Mouse (Mus musculus): ENCODE results near the gene Cbln1.

The Cbln1 gene

GRCm38 (mm10) chr8:87472271-87473236 is at the start of gene Cbln1:
Gene Cbln1, minus strand, starts transcription at chr8:87472609.
- peak; percentile 95 for DNase-seq (ENCODE audit: extremely low spot score, low spot score)

- no peak for DNase-seq (ENCODE audit: extremely low spot score, low spot score)
Observed at GRCm38 (mm10) chr8:87517132-87517531, 44.7 kb upstream of the Cbln1 start.

- DNase-seq (ENCODE audit: extremely low spot score, low spot score) = no peak
Observed at GRCm38 (mm10) chr8:87513796-87514195, 41.4 kb upstream of the Cbln1 start.

GRCm38 (mm10) chr8:87513350-87513749 is 40.9 kb upstream of the Cbln1 start:
- no peak for DNase-seq (ENCODE audit: extremely low spot score, low spot score)

DNA sequence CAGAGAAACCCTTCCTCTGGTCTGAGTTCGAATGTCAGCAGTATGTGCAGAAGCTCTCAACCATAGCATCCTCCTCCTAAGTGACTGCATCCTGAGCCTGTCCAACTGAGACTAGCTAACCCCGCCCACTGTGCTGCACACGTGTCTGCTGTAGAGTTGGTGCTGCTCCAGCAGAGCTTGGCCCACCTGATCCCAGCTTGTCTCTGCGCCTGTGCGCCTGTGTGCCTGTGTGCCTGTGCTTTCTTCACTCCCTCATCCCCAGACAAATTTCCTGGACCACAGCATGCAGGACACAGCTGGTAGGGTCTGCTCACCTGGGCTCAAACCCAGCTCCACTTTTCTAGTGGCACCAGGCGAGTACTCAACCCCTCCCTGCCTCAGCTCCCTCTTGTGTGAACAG is 40.2 kb upstream of the Cbln1 start:
- no peak for DNase-seq (ENCODE audit: extremely low spot score, low spot score)

- no peak for DNase-seq (ENCODE audit: extremely low spot score, low spot score)
Observed at GRCm38 (mm10) chr8:87507046-87507445, 34.6 kb upstream of the Cbln1 start.

DNA sequence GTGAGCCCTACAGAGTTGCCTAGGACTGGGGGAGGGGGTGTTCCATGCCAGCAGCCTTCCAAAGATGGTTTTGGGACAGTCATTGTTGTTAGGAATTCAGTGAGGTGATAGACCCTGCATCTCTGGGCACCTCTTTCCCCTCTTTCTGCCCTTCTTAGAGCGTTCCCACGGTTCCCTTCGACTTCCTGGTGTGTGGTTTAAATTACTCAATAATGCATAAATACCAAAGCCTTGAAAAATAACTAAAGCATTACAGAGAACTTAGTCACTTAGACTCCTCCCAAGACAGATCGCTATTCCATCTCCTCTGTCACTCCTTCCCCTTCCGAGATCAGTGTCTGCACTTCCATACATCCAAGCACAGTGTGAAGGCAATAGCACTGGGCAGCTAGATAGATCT is 32.0 kb upstream of the Cbln1 start:
- DNase-seq (ENCODE audit: extremely low spot score, low spot score) = no peak

GRCm38 (mm10) chr8:87502684-87503083 is 30.3 kb upstream of the Cbln1 start:
- DNase-seq (ENCODE audit: extremely low spot score, low spot score) = no peak

- DNase-seq (ENCODE audit: extremely low spot score, low spot score) = no peak
Observed at GRCm38 (mm10) chr8:87497641-87498040, 25.2 kb upstream of the Cbln1 start.

- DNase-seq (ENCODE audit: extremely low spot score, low spot score) = no peak
Observed at GRCm38 (mm10) chr8:87496511-87496910, 24.1 kb upstream of the Cbln1 start.

GRCm38 (mm10) chr8:87494862-87495261 is 22.5 kb upstream of the Cbln1 start:
- no peak for DNase-seq (ENCODE audit: extremely low spot score, low spot score)

DNA sequence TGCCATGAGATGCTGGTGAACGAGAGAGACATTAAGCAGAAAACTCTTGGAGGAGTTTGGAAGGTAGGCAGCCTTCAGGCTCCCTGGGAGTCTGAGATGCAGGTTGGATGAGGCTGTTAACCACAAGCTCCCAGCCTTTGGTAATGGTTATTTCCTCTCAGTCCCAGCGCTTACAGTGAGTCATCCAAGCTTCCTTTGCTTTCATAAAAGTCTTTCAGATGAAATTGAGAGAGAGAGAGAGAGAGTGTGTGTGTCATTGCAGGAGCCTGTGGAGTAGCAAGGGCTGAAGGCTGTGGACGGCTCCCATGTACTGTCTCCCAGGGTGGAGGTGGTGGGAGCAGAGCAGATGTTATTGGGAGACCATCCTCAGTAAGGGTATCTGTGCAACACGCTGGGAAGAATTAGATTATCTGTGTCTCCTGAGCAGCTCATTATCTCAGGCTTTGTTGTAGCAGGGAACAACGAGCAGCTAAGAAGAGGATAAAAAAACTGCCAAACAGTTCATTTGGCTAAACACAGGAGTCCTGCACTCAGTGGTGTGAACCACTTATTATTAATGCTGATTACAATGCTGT is 17.5 kb upstream of the Cbln1 start:
- no peak for DNase-seq (ENCODE audit: extremely low spot score, low spot score)

DNA sequence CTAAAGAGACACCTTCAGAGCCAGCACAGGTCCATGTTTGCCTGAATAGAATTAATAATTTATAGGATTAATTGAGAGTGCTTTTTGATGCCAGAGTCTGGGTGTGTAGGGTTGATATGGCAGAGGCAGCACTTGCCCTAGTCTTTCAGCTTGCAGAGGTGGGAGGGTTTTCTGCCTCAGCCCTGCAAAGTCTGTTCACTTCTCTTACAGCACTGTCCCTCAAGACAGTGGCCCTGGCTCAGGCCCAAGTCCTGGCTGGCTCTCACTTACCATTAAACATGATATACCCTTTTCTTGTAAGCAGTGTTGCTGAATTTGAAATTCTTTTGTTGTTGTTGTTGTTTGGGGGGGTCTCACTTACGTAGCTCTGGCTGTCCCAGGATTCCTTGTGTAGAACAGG is 9.0 kb upstream of the Cbln1 start:
- DNase-seq (ENCODE audit: extremely low spot score, low spot score) = no peak

DNA sequence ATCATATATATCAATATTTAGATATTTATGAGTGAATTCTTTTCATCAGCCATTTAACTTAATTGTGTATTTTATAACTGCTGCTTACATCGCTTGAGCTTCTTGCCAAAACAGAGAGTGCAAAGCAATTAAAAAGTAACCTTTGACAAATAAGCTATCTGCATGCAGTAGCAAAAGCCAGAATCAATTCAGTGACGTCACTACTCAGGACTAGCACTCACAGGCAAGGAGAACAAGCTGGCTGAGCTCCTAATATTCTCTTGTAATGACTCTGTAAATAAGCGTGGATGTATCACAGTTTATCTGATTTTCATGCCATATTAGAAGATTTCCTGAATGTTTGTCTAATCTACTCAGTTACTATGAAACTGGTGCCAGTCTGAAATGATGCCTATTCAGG is 5.8 kb upstream of the Cbln1 start:
- no peak for DNase-seq (ENCODE audit: extremely low spot score, low spot score)

DNA sequence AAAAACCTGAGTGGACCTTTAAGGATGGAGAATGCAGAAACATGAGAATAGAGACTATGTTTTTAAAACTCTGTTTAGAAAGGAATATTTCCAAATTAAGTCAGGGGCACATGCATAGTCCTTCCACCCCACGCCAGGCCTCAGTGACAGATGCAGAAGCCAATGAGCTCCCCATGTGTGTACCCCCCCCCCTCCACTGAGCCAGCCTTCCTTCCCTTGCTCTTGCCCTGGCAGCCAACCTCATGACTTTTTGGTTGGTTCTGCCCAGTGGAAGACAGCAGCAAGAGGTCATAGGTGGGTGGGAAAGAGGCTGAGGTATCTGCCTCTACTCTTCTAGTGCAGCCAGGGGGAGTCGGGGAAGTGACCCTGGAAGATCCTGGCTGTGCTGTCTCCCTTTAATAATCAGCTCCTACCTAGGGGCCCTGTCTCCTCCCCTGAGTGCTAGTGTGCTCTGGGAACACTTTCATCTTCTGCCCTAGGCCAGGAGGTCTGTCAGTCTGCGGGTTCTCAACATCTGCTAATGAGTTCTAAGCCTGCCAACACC is 4.8 kb upstream of the Cbln1 start:
- no peak for DNase-seq (ENCODE audit: extremely low spot score, low spot score)

DNA sequence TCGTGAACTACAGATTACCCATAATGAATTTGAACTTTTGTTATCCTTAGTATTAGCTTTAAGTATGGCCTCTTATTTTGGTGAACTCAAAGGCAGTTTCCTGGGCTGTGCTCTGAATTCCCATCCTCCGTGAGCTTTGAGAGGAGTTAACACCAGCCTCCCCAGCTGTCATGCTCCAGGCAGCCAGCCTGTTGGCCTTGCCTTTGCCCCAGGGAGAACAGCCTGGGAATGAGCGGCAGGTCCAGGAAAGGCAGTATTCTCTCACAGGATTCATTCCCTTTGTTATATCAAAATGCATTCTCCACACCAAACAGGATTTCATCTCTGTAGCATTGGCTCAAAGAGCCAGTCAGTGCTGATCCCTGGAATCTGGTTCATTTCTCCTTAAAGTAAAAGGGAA is 3.1 kb upstream of the Cbln1 start:
- DNase-seq (ENCODE audit: extremely low spot score, low spot score) = no peak

- no peak for DNase-seq (ENCODE audit: extremely low spot score, low spot score)
Observed at GRCm38 (mm10) chr8:87474379-87474778, 2.0 kb upstream of the Cbln1 start.

- no peak for DNase-seq (ENCODE audit: extremely low spot score, low spot score)
Observed at GRCm38 (mm10) chr8:87473940-87474339, 1.5 kb upstream of the Cbln1 start.

- DNase-seq (ENCODE audit: extremely low spot score, low spot score) = peak; percentile 51
Observed at GRCm38 (mm10) chr8:87473314-87473713, 905 bp upstream of the Cbln1 start.

GRCm38 (mm10) chr8:87471603-87472270 is 672 bp downstream of the Cbln1 start:
- peak; percentile 65 for DNase-seq (ENCODE audit: extremely low spot score, low spot score)

DNA sequence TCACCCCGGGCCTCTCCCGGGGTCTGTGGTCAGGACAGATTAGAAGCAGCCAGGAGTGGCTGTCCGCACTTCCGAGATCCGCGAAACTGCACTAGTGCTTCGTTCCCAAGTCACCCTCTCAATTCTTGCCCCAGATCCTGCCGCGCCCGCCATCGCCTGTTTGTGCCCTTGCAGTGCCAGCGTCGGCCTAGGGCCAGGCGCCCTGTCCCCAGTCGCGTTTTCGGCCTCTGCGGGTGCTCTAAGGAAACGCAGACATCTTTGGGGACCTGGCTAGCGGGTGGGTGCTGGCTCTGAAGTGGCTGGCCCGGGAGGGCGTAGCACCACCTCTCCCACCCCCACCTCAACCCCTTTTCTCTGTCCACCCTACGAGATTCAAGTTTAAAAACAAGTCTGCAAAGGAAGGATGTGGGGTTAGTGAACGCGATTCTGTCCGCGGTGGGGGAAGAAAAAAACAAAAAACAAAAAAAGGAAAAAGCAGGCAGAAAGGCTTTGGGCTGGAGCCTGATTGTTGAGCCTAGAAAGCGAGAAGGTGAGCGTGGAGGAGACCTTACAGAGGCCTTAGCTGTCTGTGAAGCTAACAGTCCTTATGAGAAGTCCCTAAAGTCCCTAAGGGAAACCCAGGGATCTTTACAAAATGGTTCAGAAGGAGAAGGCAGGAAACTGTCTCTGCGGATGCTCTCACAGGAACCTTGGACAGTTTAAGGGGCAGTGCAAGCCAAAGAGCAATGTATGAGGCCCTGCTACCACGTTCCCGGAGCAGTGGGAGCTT is 1.4 kb downstream of the Cbln1 start:
- no peak for DNase-seq (ENCODE audit: extremely low spot score, low spot score)
